Mouse (Mus musculus): ENCODE data around the gene Snrnp35. TPM values are rescaled to one million over a fixed set of nuclear protein-coding genes. Genes with fewer than 3 reads are reported as not detected.

Snrnp35 gene
- 1.5 and 1.7 TPM in 2 replicates for polyA plus RNA-seq (2012; rRNA removed)

DNA sequence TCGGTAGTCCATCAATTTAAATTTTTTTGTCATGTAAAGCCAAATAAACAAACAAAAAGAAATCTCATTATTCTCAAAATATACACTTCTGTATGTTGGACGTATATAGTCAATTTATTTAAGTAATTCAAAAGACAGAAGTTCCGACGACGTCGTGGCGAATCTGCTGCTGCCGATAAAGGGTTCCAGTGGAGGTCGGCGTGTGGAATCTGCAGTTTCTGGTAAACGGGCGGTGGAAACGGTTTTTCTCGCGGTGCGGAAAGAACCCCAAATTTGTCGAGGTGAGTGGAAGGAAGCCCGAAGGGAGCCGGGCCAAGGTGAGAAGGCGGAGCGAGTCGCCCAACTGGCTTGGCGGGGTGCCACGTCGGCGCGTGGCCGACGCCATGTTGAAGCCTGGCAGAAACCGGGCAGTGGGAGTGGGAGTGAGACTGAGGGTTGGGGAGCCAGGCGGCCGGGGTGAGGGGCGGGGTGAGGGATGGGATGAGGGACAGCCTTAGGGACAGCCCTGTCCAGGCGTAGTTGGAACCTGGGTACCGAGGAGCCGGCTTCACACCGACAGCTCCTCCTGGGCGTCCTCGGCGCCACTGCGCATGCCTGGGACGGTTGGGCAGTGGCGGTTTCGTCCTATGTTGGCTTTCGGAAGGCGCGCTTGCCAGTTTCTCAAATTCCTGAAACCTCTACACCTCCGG, at the start of gene Snrnp35:
Gene Snrnp35, plus strand, starts transcription at position 169 of the 689 bp plus-strand sequence.
- TF ChIP-seq POLR2A (IDR thresholded peaks at IDR 0.05; ENCODE audit: low read depth, low read length) (peak; percentile 67), CTCF (IDR thresholded peaks at IDR 0.05; ENCODE audit: extremely low read depth, insufficient read depth, insufficient read length, insufficient replicate concordance) (no peak)
- peak within 1 kb of the TSS; percentile 90 for H3K27ac ChIP-seq (ENCODE audit: insufficient read depth, low read length)
- no peaks in the 10 kb centered on the region for H3K36me3 ChIP-seq (ENCODE audit: control insufficient read depth, insufficient read depth, low read length)
- H3K4me3 ChIP-seq (ENCODE audit: extremely low read depth, insufficient read depth, insufficient read length), result peak within 1 kb of the TSS; percentile 75
- peak; percentile 84 to 92 for DNase-seq (ENCODE audit: low read depth in 1 of 2, low spot score in 2 of 2)
- H3K27me3 ChIP-seq (ENCODE audit: control insufficient read depth, insufficient read depth, low read length), result no peaks in the 10 kb centered on the region
- WGBS, result 1% methylated on average over 48 of the region's 48 CpGs
- H3K4me1 ChIP-seq (ENCODE audit: control insufficient read depth, insufficient read depth, insufficient read length), result peaks cover 7% of the 10 kb centered on the region; the same call in 1 of the 2 replicates

DNA sequence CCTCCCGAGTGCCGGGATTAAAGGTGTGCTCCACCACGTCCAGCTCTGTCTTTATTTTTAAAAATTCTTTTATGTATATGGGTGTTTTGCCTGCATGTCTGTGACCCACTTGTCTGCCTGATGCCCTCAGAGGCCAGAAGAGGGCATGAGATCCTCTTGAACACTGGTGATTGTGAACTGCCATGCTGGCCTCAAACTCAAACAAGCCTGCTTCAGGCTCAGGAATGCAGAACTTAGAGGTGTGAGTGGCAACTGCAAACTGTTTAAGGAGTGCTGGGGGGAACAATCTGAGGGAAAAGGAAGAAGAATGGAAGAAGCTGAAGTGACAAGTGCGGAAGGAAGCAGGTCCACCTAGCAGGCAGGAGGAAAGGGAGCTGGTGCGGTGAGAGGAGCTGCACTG, 44.7 kb upstream of the Snrnp35 start:
- TF ChIP-seq CTCF (IDR thresholded peaks at IDR 0.05; ENCODE audit: extremely low read depth, insufficient read depth, insufficient read length, insufficient replicate concordance) (peak; percentile 54; the same call in 1 of the 2 replicates), POLR2A (IDR thresholded peaks at IDR 0.05; ENCODE audit: low read depth, low read length) (no peak)
- Histone ChIP-seq H3K27me3 (ENCODE audit: control insufficient read depth, insufficient read depth, low read length) (no peaks in the 10 kb centered on the region), H3K27ac (ENCODE audit: insufficient read depth, low read length) (no peak overlapping the region), H3K4me3 (ENCODE audit: extremely low read depth, insufficient read depth, insufficient read length) (no peak overlapping the region), H3K36me3 (ENCODE audit: control insufficient read depth, insufficient read depth, low read length) (no peaks in the 10 kb centered on the region), H3K4me1 (ENCODE audit: control insufficient read depth, insufficient read depth, insufficient read length) (no peaks in the 10 kb centered on the region)
- 47% methylated on average over 5 of the region's 5 CpGs for WGBS
- peak in 1 of 2 experiments; percentile 31 for DNase-seq (ENCODE audit: low read depth in 1 of 2, low spot score in 2 of 2)

- TF ChIP-seq POLR2A (IDR thresholded peaks at IDR 0.05; ENCODE audit: low read depth, low read length), result no peak
- TF ChIP-seq CTCF (IDR thresholded peaks at IDR 0.05; ENCODE audit: extremely low read depth, insufficient read depth, insufficient read length, insufficient replicate concordance), result no peak
- Histone ChIP-seq H3K4me3 (ENCODE audit: extremely low read depth, insufficient read depth, insufficient read length) (no peak overlapping the region), H3K4me1 (ENCODE audit: control insufficient read depth, insufficient read depth, insufficient read length) (no peaks in the 10 kb centered on the region), H3K27me3 (ENCODE audit: control insufficient read depth, insufficient read depth, low read length) (no peaks in the 10 kb centered on the region), H3K36me3 (ENCODE audit: control insufficient read depth, insufficient read depth, low read length) (no peaks in the 10 kb centered on the region), H3K27ac (ENCODE audit: insufficient read depth, low read length) (no peak overlapping the region)
- no peak for DNase-seq (ENCODE audit: low read depth in 1 of 2, low spot score in 2 of 2)
- 77% methylated on average over 5 of the region's 5 CpGs for WGBS
Measured at GRCm38 (mm10) chr5:124438746-124439145, 44.2 kb upstream of the Snrnp35 start.

DNA sequence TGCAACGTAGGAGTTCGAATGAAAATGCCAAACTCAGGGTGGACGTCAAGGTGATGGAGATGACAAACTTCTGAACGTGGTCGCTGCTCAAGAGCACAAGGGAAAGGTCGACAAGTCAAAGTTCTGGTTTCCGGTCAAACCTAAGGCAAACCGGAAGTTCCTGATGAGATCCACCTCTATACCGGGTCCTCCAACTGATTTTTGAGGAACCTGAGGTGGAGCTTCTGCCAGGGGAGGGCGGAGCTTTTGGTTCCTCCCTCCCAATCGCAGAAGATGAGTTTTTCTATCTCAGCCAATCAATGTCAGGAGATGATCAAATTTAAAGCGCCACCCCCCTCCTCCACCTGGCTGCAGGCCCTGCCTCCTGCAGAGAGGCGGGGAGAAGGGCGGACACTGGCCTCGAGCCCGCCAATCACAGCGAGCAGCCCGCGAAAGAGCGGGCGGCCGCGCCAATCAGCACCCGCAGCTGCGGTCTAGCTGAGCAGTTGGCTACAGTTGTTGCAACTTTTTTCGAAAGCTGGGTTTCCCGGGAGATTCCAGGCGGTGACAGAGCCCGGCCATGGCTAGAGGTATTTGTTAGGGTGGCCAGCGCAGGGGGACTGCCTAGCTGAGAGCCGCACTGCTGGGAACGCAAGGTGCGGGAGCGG, 43.4 kb upstream of the Snrnp35 start, which contains the start of gene Kmt5a:
Gene Kmt5a, plus strand, starts transcription at position 484 of the 647 bp plus-strand sequence.
- no peaks in the 10 kb centered on the region for H3K27me3 ChIP-seq (ENCODE audit: control insufficient read depth, insufficient read depth, low read length)
- H3K4me3 ChIP-seq (ENCODE audit: extremely low read depth, insufficient read depth, insufficient read length), result peak within 1 kb of the TSS; percentile 87
- TF ChIP-seq POLR2A (IDR thresholded peaks at IDR 0.05; ENCODE audit: low read depth, low read length), result no peak; the same call in 1 of the 2 replicates
- TF ChIP-seq CTCF (IDR thresholded peaks at IDR 0.05; ENCODE audit: extremely low read depth, insufficient read depth, insufficient read length, insufficient replicate concordance), result no peak
- H3K27ac ChIP-seq (ENCODE audit: insufficient read depth, low read length), result peak within 1 kb of the TSS; percentile 79
- no peaks in the 10 kb centered on the region for H3K36me3 ChIP-seq (ENCODE audit: control insufficient read depth, insufficient read depth, low read length)
- peaks cover 2% of the 10 kb centered on the region; the same call in 1 of the 2 replicates for H3K4me1 ChIP-seq (ENCODE audit: control insufficient read depth, insufficient read depth, insufficient read length)
- peak; percentile 93 for DNase-seq (ENCODE audit: low read depth in 1 of 2, low spot score in 2 of 2)
- under 1% methylated on average over 34 of the region's 34 CpGs for WGBS

GRCm38 (mm10) chr5:124440094-124440701, 42.7 kb upstream of the Snrnp35 start:
- Histone ChIP-seq H3K4me1 (ENCODE audit: control insufficient read depth, insufficient read depth, insufficient read length) (peaks cover 5% of the 10 kb centered on the region; the same call in 1 of the 2 replicates), H3K27me3 (ENCODE audit: control insufficient read depth, insufficient read depth, low read length) (no peaks in the 10 kb centered on the region), H3K4me3 (ENCODE audit: extremely low read depth, insufficient read depth, insufficient read length) (peak overlapping the region; percentile 87), H3K27ac (ENCODE audit: insufficient read depth, low read length) (peak overlapping the region; percentile 79), H3K36me3 (ENCODE audit: control insufficient read depth, insufficient read depth, low read length) (no peaks in the 10 kb centered on the region)
- under 1% methylated on average over 30 of the region's 30 CpGs for WGBS
- peak; percentile 32; the same call in 1 of the 2 replicates for TF ChIP-seq CTCF (IDR thresholded peaks at IDR 0.05; ENCODE audit: extremely low read depth, insufficient read depth, insufficient read length, insufficient replicate concordance)
- no peak for TF ChIP-seq POLR2A (IDR thresholded peaks at IDR 0.05; ENCODE audit: low read depth, low read length)
- DNase-seq (ENCODE audit: low read depth in 1 of 2, low spot score in 2 of 2), result peak; percentile 47 to 52

GRCm38 (mm10) chr5:124442628-124443027, 40.3 kb upstream of the Snrnp35 start:
- Histone ChIP-seq H3K36me3 (ENCODE audit: control insufficient read depth, insufficient read depth, low read length) (peaks cover 3% of the 10 kb centered on the region; the same call in 1 of the 2 replicates), H3K27me3 (ENCODE audit: control insufficient read depth, insufficient read depth, low read length) (no peaks in the 10 kb centered on the region), H3K4me1 (ENCODE audit: control insufficient read depth, insufficient read depth, insufficient read length) (peaks cover 11% of the 10 kb centered on the region), H3K4me3 (ENCODE audit: extremely low read depth, insufficient read depth, insufficient read length) (no peak overlapping the region), H3K27ac (ENCODE audit: insufficient read depth, low read length) (no peak overlapping the region)
- no peak for DNase-seq (ENCODE audit: low read depth in 1 of 2, low spot score in 2 of 2)
- no peak for TF ChIP-seq CTCF (IDR thresholded peaks at IDR 0.05; ENCODE audit: extremely low read depth, insufficient read depth, insufficient read length, insufficient replicate concordance)
- TF ChIP-seq POLR2A (IDR thresholded peaks at IDR 0.05; ENCODE audit: low read depth, low read length), result no peak
- 79% methylated on average over 2 of the region's 2 CpGs for WGBS
